Mouse (Mus musculus) brain, embryonic 14.5 days (tissue): Measurements from ENCODE around the gene Dhx37.

Experiments used
- CTCF ChIP-seq: fragments of 200-500 bp; IDR thresholded peaks from 2 replicates; pipeline ENCODE4 v1.5.1; 2012; ENCODE audit warnings: inconsistent platforms, mild to moderate bottlenecking, moderate library complexity, borderline replicate concordance; ENCODE audit not compliant: insufficient read depth, insufficient read length; ENCODE audit errors: extremely low read depth
- POLR2A ChIP-seq: fragments of 200-500 bp; IDR thresholded peaks from 2 replicates; pipeline ENCODE4 v1.6.1; 2012; ENCODE audit warnings: mild to moderate bottlenecking, inconsistent platforms, borderline replicate concordance; ENCODE audit not compliant: poor library complexity, insufficient read depth, insufficient read length, severe bottlenecking; ENCODE audit errors: extremely low read depth

- no peak for TF ChIP-seq POLR2A
- TF ChIP-seq CTCF, result no peak
Observed at GRCm38 (mm10) chr5:125390906-125391477, 42.9 kb downstream of the Dhx37 start.
